Mouse (Mus musculus) E14TG2a.4 (cell line): ENCODE data around the gene Gm21650.
"Not testable (repeated sequence)": the region's sequence is repeated elsewhere in the genome, so short reads cannot be mapped to it uniquely, and the experiment has no call there.

Experiments used
- H3K27me3 ChIP-seq: 2 replicates; pipeline ENCODE4 v1.6.1; 2014; ENCODE audit warnings: low read length, control low read depth; ENCODE audit not compliant: insufficient read depth
- H3K36me3 ChIP-seq: 2 replicates; pipeline ENCODE4 v1.6.1; 2014; ENCODE audit warnings: low read length, control low read depth; ENCODE audit not compliant: insufficient read depth
- H3K4me1 ChIP-seq: replicated peaks from 2 replicates; pipeline ENCODE4 v1.6.1; 2014; ENCODE audit warnings: low read depth, low read length, control low read depth
- H3K4me3 ChIP-seq: replicated peaks from 2 replicates; pipeline ENCODE4 v1.5.1; 2014; ENCODE audit warnings: mild to moderate bottlenecking, low read length
- H3K9me3 ChIP-seq: 2 replicates; pipeline ENCODE4 v1.6.1; 2014; ENCODE audit warnings: low read length, control low read depth

Gm21650 gene

DNA sequence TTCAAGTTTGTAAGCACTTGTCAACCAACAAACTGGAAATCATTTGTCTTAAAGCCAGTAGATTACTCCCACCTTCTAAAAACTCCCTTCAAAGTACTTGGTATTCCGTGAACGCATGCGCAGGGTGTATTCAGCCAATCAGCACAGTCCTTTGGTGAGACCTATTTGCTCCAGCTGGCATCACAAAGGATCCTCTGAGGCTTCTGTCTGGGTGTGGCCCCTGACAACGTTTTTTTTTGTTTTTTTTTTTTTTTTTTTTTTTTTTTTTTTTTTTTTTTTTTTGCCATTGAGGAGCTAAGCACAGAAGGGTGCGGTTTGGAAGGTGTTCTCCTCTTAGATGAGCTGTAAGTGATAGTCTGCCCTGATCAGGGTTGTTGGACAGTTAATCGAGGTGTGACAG is at the start of gene Gm21650:
Gene Gm21650 (plus strand): TSS at position 301 of the 400 bp plus-strand sequence.
- H3K36me3 ChIP-seq, H3K4me3 ChIP-seq, H3K27me3 ChIP-seq, H3K9me3 ChIP-seq, H3K4me1 ChIP-seq: not testable (repeated sequence)
